Mouse (Mus musculus) stomach, embryonic 15.5 days (tissue): ENCODE measurements around the gene Zfp626. TPM values are rescaled to one million over a fixed set of nuclear protein-coding genes. Genes with fewer than 3 reads are reported as not detected.
"Not testable (repeated sequence)": the region's sequence is repeated elsewhere in the genome, so short reads cannot be mapped to it uniquely, and the experiment has no call there.

Source experiments
- ATAC-seq: fragments of 200-750 bp; cut with Nextera tagmentation; 2 replicates; pipeline ENCODE4 v1.8.0; 2017; ENCODE audit warnings: low read depth, moderate number of reproducible peaks, moderate TSS enrichment; ENCODE audit not compliant: insufficient read depth, low FRiP score
- H3K27ac ChIP-seq: fragments of 300-500 bp; sonication (generic); 2 replicates; pipeline ENCODE4 v1.5.1; 2015; ENCODE audit warnings: mild to moderate bottlenecking, inconsistent platforms
- H3K27me3 ChIP-seq: fragments of 300-500 bp; sonication (generic); replicated peaks from 2 replicates; pipeline ENCODE4 v1.6.1; 2015; ENCODE audit warnings: inconsistent platforms
- H3K36me3 ChIP-seq: fragments of 300-500 bp; sonication (generic); 2 replicates; pipeline ENCODE4 v1.6.1; 2015; ENCODE audit warnings: inconsistent platforms
- H3K4me1 ChIP-seq: fragments of 300-500 bp; sonication (generic); 2 replicates; pipeline ENCODE4 v1.6.1; 2015; ENCODE audit warnings: inconsistent platforms
- H3K4me2 ChIP-seq: fragments of 300-500 bp; sonication (generic); 2 replicates; pipeline ENCODE4 v1.6.1; 2015; ENCODE audit warnings: mild to moderate bottlenecking, inconsistent platforms
- H3K4me3 ChIP-seq: fragments of 300-500 bp; sonication (generic); replicated peaks from 2 replicates; pipeline ENCODE4 v1.5.1; 2015; ENCODE audit warnings: inconsistent platforms
- H3K9ac ChIP-seq: fragments of 300-500 bp; sonication (generic); 2 replicates; pipeline ENCODE4 v1.6.1; 2015; ENCODE audit warnings: inconsistent platforms
- H3K9me3 ChIP-seq: fragments of 300-500 bp; sonication (generic); 2 replicates; pipeline ENCODE4 v1.6.1; 2016; ENCODE audit warnings: inconsistent platforms
- WGBS: fragments of 180-500 bp; shearing (Covaris S2); methylation state at CpG from one replicate; pipeline ENCODE4 v1.1.7; 2015; 5-methylcytosine and 5-hydroxymethylcytosine counted together
- polyA plus RNA-seq: library from polyadenylated mRNA; unstranded; fragments of >200 nt; fragmentation: Nextera tagmentation; extraction: Ambion mirVana; gene quantifications from 2 replicates; pipeline ENCODE4 v1.2.1, GENCODE M21; 2015

The Zfp626 gene
- polyA plus RNA-seq, 1 experiment from 2014 or later: 2.0 TPM

DNA sequence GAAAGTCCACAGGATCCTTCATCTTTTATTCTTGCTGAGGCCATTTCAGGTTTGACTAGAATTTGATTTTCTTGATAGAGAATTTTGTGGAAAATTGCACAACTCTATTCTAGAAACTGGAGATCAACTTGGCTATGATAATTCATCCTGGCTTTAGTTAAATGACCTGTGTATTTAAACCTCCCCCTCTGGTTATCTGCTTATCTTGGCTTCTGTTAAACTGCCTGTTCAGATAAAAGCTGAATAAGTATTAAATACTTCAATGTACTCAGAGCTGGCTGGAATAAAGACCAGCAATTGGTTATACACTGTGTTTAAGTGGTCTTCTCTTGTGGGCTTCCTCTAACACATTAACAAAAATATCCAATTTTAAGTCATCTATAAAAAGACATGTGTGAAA is 15.6 kb downstream of the Zfp626 start:
- Histone ChIP-seq H3K27ac (no peak overlapping the region), H3K27me3 (no peaks in the 10 kb centered on the region), H3K4me1 (no peaks in the 10 kb centered on the region), H3K4me3 (no peak overlapping the region), H3K36me3 (peaks cover 5% of the 10 kb centered on the region; the same call in 1 of the 2 replicates), H3K9me3 (0 out of 2 replicates have a peak, but pooled peaks cover 6% of the 10 kb centered on the region), H3K4me2 (no peak overlapping the region), H3K9ac (no peak overlapping the region)
- no peak for ATAC-seq

DNA sequence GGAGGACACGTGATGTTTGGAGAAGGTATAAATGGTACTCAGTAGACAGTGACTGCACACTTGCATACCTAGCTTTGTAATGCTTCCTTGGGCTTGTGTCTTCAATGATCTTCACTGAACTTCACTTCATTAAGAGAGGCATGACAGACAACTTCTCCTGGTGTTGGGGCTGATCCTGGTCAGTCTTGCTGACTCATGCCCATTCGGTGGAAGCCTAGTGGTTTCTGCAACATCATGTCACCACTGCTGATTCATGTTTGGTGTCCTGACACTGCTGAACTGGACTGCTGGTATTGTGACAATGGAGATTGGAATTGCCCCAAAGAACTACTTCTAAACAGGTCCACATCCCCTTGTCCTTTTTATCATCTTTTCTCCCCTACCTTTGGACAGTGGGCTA is 27.1 kb downstream of the Zfp626 start:
- no peak overlapping the region for H3K4me2 ChIP-seq
- no peaks in the 10 kb centered on the region for H3K27me3 ChIP-seq
- no peak overlapping the region for H3K27ac ChIP-seq
- H3K9me3 ChIP-seq: no peaks in the 10 kb centered on the region
- 74% methylated on average over 2 of the region's 2 CpGs for WGBS
- ATAC-seq: no peak
- 0 out of 2 replicates have a peak, but pooled peaks cover 2% of the 10 kb centered on the region for H3K4me1 ChIP-seq
- H3K9ac ChIP-seq: no peak overlapping the region
- no peak overlapping the region for H3K4me3 ChIP-seq
- no peaks in the 10 kb centered on the region for H3K36me3 ChIP-seq

DNA sequence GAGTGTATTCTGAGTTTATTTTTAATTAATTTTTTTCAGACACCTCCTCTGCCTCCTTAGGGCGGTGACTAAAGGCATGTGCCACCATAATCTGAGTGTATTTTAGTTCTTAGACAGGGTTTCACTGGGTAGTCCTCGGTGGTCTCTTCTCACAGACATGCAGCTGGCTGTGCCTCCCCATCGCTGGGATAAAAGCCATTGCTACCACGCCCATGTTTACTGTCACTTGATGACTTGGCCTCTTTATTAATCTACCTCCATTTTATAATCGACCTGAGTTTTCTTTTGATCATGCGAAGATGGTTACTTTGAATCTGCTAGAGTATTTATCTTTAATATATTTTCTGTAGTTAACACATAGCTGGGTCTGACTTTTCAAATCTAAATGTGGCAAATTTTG is 30.9 kb downstream of the Zfp626 start:
- 21% methylated on average over 6 of the region's 6 CpGs for WGBS
- H3K27ac ChIP-seq: peak overlapping the region; percentile 80
- H3K4me3 ChIP-seq: peak overlapping the region; percentile 54
- peak overlapping the region; percentile 55 for H3K4me2 ChIP-seq
- no peaks in the 10 kb centered on the region for H3K9me3 ChIP-seq
- no peaks in the 10 kb centered on the region for H3K36me3 ChIP-seq
- no peaks in the 10 kb centered on the region for H3K27me3 ChIP-seq
- H3K9ac ChIP-seq: no peak overlapping the region; the same call in 1 of the 2 replicates
- peaks cover 6% of the 10 kb centered on the region; the same call in 1 of the 2 replicates for H3K4me1 ChIP-seq
- ATAC-seq: no peak

DNA sequence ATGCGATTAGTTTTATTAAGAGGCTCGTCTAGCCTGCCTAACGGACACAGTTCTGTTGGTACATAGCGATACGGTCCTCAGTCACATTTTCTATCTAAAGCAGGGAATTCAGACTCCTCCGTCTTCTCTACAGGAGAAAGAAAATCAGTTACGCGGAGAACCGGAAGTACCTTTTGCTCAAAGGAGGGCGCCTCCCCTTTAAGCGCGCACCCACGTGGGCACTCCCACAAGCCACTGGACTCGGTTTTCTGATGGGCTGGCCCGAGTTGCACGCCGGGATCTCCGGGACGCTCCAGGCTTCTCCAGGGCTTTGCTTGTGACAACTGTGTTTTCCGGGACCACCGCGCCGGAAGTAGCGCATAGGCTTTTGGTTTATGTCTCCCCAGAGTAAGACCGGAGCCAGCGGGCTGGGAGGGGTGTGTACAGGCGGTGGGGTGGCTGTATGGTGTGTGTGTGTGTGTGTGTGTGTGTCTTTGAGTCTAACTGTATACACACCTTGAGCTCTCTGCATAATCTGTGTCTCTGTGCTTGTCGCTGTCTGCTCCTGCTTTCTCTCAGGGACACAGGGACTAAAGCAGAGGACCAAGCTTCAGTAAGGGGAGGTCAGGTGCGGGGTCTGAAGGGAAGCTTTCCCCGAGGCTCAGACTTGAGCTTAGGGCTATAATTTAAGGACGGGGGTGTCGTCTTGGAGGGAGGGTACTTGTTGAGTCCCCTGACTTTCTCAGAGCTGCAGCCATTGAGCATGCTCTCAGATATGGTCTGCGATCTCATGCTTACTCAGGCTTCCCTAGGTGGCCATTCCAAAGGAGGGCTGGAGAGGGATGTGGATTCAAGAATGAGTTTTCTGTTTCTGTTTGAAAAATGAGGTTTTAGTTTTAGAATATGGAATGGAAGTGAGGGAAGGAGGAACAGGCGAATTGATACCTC is 31.6 kb downstream of the Zfp626 start, which contains the start of gene Zfp59:
TSS of gene Zfp59 (plus strand) at position 285 of the 927 bp plus-strand sequence.
- H3K4me3 ChIP-seq: peak within 1 kb of the TSS; percentile 54
- H3K27me3 ChIP-seq: no peaks in the 10 kb centered on the region
- H3K4me1 ChIP-seq: peaks cover 6% of the 10 kb centered on the region; the same call in 1 of the 2 replicates
- peak; percentile 97 for ATAC-seq
- no peaks in the 10 kb centered on the region for H3K9me3 ChIP-seq
- WGBS: 3% methylated on average over 34 of the region's 34 CpGs
- H3K27ac ChIP-seq: peak within 1 kb of the TSS; percentile 80
- H3K36me3 ChIP-seq: no peaks in the 10 kb centered on the region
- H3K4me2 ChIP-seq: peak within 1 kb of the TSS; percentile 55
- peak within 1 kb of the TSS; percentile 16; the same call in 1 of the 2 replicates for H3K9ac ChIP-seq

DNA sequence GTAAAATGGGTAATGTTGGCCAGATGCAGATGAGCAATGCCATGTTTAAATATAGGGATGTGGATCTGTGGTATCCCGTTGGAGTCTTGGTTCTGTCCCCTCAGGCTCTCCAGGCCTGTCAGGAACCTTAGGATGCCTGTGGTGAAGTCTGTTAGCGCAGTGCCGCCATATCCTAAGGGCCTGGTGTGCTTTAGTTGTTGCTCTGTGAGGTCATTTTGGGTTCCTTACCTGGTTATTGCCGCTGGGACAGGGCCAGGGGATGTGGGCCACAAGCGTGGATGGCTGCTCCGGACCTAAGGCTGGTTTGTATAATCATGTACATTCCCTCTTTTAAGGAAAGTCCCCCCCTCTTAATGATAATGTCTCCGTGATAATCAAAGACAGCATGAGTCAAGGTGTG is 32.6 kb downstream of the Zfp626 start:
- H3K27me3 ChIP-seq: no peaks in the 10 kb centered on the region
- WGBS: 94% methylated on average over 7 of the region's 7 CpGs
- H3K9me3 ChIP-seq: no peaks in the 10 kb centered on the region
- no peak for ATAC-seq
- no peak overlapping the region for H3K27ac ChIP-seq
- H3K4me2 ChIP-seq: no peak overlapping the region
- H3K36me3 ChIP-seq: no peaks in the 10 kb centered on the region
- H3K4me3 ChIP-seq: no peak overlapping the region; the same call in 1 of the 2 replicates
- no peak overlapping the region for H3K9ac ChIP-seq
- peaks cover 6% of the 10 kb centered on the region; the same call in 1 of the 2 replicates for H3K4me1 ChIP-seq

DNA sequence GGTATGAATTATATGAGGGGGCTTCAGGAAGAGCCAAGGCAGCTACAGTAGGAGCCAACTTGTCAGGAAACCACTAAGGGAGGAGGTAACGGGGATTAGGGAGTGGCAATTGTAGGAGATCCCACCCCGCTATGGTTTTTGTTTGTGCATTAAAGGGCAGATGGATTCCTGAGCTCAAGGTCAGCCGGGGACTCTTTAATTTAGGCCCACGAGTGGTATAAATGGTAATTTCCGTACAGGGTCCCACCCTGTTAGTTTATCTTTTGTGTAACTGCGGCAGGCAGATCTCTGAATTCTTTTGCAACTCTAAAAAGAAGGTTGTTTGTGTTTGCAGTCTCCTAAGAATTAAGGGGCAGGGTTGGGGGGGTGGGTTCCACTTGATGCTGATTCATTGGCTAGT is 33.1 kb downstream of the Zfp626 start:
- H3K4me3 ChIP-seq: no peak overlapping the region
- no peaks in the 10 kb centered on the region for H3K27me3 ChIP-seq
- H3K4me2 ChIP-seq: no peak overlapping the region
- H3K9me3 ChIP-seq: no peaks in the 10 kb centered on the region
- H3K9ac ChIP-seq: no peak overlapping the region
- peaks cover 6% of the 10 kb centered on the region; the same call in 1 of the 2 replicates for H3K4me1 ChIP-seq
- no peak for ATAC-seq
- no peak overlapping the region for H3K27ac ChIP-seq
- 83% methylated on average over 6 of the region's 6 CpGs for WGBS
- H3K36me3 ChIP-seq: peaks cover 3% of the 10 kb centered on the region; the same call in 1 of the 2 replicates

DNA sequence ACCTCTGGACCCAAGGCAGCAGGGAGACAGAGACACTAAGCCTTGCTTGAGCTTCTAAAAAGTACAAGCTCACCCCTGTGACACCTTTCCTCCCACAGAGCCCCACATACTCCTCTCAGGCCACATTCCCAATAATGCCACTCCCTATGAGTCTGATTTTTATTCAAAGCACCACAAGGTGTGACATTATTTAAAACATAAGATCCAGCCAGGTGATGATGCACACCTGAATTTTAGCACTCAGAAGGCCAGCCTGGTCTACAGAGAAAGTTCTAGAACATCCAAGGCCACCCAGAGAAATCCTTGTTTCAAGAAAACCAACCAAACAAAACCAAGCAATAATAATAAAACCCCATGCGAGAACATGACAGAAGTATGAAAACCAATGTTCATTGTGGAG is 50.2 kb downstream of the Zfp626 start, which contains the start of gene Zfp607a:
TSS of gene Zfp607a (plus strand) at position 301 of the 400 bp plus-strand sequence.
- Histone ChIP-seq H3K27me3 (no peaks in the 10 kb centered on the region), H3K4me1 (0 out of 2 replicates have a peak, but pooled peaks cover 3% of the 10 kb centered on the region), H3K4me2 (no peak within 1 kb of the TSS), H3K9ac (no peak within 1 kb of the TSS), H3K27ac (no peak within 1 kb of the TSS), H3K9me3 (no peaks in the 10 kb centered on the region), H3K36me3 (no peaks in the 10 kb centered on the region), H3K4me3 (no peak within 1 kb of the TSS)
- WGBS: 95% methylated on average over 1 of the region's 1 CpGs
- no peak for ATAC-seq

DNA sequence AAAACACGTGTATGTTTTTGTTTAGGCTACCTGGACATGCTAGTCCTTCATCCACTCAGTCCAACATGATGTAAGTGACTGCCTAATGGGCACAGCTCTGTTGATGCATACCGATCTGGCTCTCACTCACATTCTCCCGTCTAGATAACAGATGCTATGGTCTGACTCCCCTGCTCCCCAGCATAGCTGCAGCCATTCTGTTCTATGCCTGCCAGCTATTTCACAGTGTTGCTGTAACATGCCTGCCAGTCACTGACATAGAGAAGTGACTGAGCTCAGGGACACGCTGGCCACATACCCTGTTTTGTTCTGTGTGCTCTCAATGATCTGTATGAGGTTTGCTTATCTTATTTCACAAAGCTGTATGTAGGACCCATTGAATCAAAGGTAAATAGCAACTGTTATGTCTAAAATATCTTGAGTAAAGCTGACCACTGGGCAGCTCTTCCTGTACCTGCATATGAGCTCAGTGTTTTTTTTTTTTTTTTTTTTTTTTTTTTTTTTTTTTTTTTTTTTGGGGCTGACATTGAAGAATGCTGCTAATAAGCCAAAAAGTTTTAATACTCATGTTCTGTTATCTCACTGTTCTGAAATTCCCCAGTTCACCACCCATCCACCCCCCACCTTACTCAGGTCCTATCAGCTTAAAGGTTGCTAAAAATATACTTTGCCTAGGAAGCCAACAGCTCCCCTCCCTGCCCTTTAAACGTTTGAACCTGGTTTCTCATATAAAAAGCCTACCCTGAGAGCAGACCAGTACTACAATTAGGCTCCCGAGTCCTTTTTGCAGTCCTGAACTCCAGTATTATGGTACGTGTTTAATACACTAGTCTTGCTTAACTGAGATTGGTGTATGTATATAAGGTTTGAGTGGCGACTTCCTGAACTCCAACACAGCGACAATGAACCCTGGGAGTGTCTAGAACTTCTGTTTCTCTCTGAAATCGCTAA is 52.6 kb downstream of the Zfp626 start:
- no peaks in the 10 kb centered on the region for H3K9me3 ChIP-seq
- H3K4me1 ChIP-seq: 0 out of 2 replicates have a peak, but pooled peaks cover 3% of the 10 kb centered on the region
- peak overlapping the region; percentile 66 for H3K4me3 ChIP-seq
- peak overlapping the region; percentile 52; the same call in 1 of the 2 replicates for H3K9ac ChIP-seq
- peaks cover 8% of the 10 kb centered on the region; the same call in 1 of the 2 replicates for H3K36me3 ChIP-seq
- no peak; the same call in 1 of the 2 replicates for ATAC-seq
- no peaks in the 10 kb centered on the region for H3K27me3 ChIP-seq
- peak overlapping the region; percentile 92 for H3K27ac ChIP-seq
- WGBS: 20% methylated on average over 10 of the region's 10 CpGs
- peak overlapping the region; percentile 67 for H3K4me2 ChIP-seq

DNA sequence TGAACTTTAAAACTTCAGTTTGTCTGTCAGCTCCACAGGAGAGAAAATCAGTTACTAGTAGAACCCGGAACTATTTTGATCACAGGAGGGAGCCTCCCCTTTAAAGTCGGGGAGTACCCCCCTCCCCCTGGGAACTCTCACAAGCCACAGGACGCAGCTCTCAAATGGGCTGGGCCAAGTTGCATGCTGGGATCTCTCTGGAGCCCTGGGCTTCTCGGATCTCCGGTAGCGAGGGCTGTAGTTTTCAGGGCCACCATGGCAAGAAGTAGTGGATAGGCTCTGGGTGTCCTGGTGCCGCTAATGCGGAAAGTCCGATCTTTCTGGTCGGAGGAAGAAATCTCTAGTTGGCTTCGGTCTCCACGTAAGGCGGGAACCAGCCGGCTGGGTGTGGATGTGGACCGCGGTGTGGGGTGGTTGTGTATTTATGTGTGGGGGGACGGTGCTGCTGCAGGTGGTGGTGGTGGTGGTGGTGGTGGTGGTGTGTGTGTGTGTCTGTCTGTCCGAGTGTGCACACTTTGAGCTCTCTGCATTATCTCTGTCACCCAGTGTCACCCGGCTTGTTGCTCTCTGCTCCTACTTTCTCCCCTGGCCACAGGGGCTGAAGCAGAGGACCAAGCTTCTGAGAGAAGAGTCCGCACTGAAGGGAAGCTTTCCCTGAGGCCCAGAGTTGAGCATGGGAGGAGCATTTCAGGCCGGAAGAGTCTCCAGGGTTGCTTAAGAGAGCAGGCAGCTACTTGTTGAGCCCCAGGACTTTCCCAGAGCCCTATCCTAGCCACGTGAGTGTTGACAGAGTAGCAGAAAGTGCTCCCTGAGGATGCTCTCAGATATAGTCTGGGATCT is 53.6 kb downstream of the Zfp626 start:
- Histone ChIP-seq H3K9ac (peak overlapping the region; percentile 52), H3K27me3 (no peaks in the 10 kb centered on the region), H3K27ac (peak overlapping the region; percentile 92), H3K4me2 (peak overlapping the region; percentile 67), H3K4me1 (0 out of 2 replicates have a peak, but pooled peaks cover 3% of the 10 kb centered on the region), H3K4me3 (peak overlapping the region; percentile 66), H3K9me3 (no peaks in the 10 kb centered on the region), H3K36me3 (peaks cover 8% of the 10 kb centered on the region; the same call in 1 of the 2 replicates)
- under 1% methylated on average over 22 of the region's 22 CpGs for WGBS
- peak; percentile 95 for ATAC-seq

DNA sequence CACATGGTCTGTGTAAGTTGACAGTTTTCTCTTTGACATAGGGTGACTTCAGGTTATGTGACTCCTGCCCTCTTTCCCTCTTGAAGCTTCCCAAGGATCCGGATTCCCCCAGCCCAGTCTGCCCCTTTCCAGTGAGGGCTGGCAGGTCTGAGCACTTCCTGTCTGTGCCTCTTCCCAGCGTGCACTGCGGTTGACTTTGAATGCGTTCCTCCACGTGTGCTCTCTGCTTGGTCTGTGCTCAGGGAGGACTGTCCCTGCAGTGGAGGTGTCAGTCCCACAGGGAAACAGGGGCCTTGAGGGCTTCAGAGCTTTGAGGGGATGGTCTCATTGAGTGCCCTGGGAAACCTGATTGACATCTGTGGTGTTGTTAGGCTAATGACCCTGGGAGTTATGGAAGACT is 55.6 kb downstream of the Zfp626 start:
- not testable (repeated sequence) for H3K4me1 ChIP-seq, ATAC-seq, H3K9ac ChIP-seq, H3K27me3 ChIP-seq, H3K4me3 ChIP-seq, H3K9me3 ChIP-seq, H3K27ac ChIP-seq, H3K4me2 ChIP-seq
- WGBS: 84% methylated on average over 5 of the region's 5 CpGs
- peaks cover 19% of the 10 kb centered on the region for H3K36me3 ChIP-seq
